Mouse (Mus musculus) left cerebral cortex, adult 18-20 months (tissue): Measurements from ENCODE around the gene Ccdc88b. TPM values are rescaled to one million over a fixed set of nuclear protein-coding genes. Genes with fewer than 3 reads are reported as not detected.
"Not testable (repeated sequence)": the region's sequence is repeated elsewhere in the genome, so short reads cannot be mapped to it uniquely, and the experiment has no call there.

Experiments used
- DNase-seq, 2 experiments: peaks; one replicate each; pipeline ENCODE4 v3.0.0; 2021 to 2022; ENCODE audit warnings: low spot score in 2 of 2, mixed read lengths in 1 of 2
- long read RNA-seq, 2 experiments: library from polyadenylated mRNA; stranded (forward); transcript quantifications; one replicate each; pipeline ENCODE4 v2.0.0; 2021
- total RNA-seq, 2 experiments: library from RNA; stranded (reverse); gene quantifications; 2 replicates each; pipeline ENCODE4 v1.2.3; 2021

Ccdc88b gene
- 1 to 10 TPM; 3.4 to 3.5 TPM for total RNA-seq
- long read RNA-seq, experiment 1, partial matches to known transcripts: 5 of 6 reads
- long read RNA-seq, experiment 1, other reads (novel, unspliced or antisense): 1 of 6 reads
- long read RNA-seq, experiment 2, partial matches to known transcripts: 4 of 4 reads
- long read RNA-seq, experiment 2, other reads (novel, unspliced or antisense): 0 of 4 reads

DNA sequence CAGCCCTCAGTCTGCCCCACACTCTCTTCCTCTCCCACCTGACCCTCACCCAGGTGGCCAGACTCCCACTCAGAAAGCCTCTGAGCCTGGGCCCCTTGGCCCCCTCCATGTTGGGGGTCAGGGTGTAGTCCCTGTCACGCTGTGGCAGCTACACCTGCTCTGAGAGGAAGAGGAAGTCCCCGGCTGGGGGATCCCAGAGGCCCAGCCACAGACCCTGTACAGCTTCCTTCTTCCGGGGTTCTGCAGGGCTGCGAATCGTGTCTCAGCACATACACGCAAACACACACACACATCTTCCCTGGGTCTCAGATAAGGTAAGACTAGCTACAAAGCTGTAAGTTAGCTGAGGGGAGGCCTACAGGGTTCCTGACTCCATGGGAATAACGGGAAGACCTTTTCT is at the start of gene Ccdc88b:
Ccdc88b (minus strand) TSS at position 181 of the 400 bp plus-strand sequence.
- no peak for DNase-seq

- no peak for DNase-seq
Observed at GRCm38 (mm10) chr19:6907094-6907493, 49.1 kb upstream of the Ccdc88b start.

- DNase-seq: no peak
Observed at GRCm38 (mm10) chr19:6906199-6906598, 48.2 kb upstream of the Ccdc88b start.

DNA sequence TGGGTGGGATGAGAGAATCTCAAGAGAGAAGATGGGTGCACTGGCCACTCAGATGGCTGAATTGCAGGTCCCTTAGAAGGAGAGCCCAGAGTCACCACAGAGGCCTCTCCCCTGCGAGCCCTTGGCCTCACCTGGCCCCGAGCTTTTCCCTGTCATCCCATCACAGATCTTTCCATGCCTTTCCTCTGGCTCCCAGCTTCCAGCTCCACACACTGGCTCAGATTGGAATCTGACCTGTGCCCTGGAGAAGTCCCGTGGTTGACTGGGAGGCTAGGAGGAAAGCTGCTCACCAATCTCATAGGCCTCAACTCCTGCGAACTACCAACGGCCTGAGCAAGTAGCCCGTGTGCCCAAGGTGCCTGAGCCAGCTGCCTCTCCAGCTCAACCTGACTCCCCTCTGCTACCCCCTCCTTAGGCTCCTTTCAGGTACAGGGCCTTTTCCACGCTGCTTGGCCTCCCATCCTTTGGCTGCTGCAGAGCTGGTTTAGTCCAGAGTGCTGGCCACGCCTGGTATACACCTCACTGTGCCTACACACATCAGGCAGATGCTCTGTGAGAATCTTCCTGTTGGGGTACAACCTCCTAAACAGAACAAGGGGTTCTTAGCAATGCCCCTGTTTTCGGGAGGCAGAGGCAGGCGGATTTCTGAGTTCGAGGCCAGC is 47.6 kb upstream of the Ccdc88b start:
- DNase-seq: no peak

GRCm38 (mm10) chr19:6904846-6905245 is 46.8 kb upstream of the Ccdc88b start:
- no peak for DNase-seq

- no peak for DNase-seq
Observed at GRCm38 (mm10) chr19:6903031-6903430, 45.0 kb upstream of the Ccdc88b start.

GRCm38 (mm10) chr19:6899641-6900040 is 41.6 kb upstream of the Ccdc88b start:
- no peak for DNase-seq

DNA sequence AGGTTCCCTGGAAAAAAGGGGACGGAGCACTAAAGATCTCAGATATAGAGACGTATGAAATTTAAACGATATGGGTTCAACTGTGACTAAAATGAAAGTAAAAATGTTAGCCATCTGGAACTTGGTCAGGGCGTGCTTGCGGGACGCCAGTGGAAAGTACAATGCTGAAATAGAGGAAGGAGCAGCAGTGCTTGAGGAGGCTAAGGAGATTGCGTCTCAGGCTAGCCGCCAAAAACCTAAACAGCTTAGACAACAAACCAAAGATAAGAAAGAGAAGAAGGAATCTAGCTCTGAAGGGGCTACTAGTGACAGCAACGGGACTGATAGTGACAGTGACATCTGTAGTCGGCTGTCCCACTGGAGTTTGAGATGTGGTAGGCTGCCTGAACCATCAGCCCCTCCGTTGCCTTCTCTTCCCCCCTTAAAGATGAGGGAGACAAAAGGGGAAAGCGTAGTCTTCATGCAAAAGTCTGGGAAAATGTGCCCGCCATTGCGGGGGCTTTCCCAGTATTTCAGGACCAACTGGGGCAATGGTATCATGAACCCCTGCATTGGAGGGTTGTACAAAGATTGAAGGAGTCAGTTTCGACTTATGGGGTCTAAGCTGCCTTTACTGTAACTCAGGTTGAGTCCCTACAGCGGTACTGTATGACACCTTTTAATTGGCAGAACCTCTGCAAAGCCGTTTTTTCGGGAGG is 37.7 kb upstream of the Ccdc88b start:
- DNase-seq: not testable (repeated sequence)

- no peak for DNase-seq
Observed at GRCm38 (mm10) chr19:6893731-6894451, 35.9 kb upstream of the Ccdc88b start.

- DNase-seq: no peak
Observed at GRCm38 (mm10) chr19:6892512-6892911, 34.5 kb upstream of the Ccdc88b start.

- DNase-seq: no peak
Observed at GRCm38 (mm10) chr19:6877965-6878364, 20.0 kb upstream of the Ccdc88b start.

GRCm38 (mm10) chr19:6876799-6877198 is 18.8 kb upstream of the Ccdc88b start:
- no peak for DNase-seq

DNA sequence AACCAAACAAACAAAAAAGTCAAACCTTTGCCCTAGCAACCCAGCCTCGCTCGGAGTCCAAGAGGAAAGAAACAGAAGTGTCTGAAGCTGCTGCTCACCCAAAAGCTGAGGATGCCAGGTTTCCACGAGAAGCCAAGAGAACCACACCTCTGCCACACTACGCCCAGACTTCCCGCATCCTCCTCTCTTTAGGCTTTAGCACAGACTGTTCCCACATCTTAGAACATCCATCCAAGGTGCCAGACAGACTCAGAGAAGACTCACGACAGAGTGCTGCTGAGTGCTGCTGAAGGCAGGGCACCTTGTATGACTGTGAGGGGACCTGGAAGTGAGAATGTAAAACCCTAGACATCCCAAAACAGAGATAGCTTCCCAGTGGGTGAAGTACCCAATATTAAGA is 17.8 kb upstream of the Ccdc88b start:
- no peak for DNase-seq

GRCm38 (mm10) chr19:6874257-6874656 is 16.2 kb upstream of the Ccdc88b start:
- no peak for DNase-seq

DNA sequence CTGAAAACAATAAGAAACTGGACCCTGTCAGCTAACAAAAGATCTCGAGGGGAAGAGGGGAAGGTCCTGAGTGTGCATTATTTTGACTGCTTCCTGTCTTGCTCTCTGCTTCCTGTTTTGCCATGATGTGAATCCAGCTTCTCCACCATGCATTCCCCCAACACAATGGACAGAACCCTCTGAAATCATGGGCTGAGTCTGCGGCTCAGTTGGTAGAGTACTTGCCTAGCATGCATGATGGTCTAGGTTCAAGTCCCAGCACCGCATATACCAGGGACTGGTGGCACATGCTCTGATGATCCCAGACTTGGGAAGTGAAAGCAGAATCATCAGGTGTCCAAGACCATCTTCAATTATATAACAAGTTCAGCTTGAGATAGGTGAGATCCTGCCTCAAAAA is 14.7 kb upstream of the Ccdc88b start:
- DNase-seq: no peak

GRCm38 (mm10) chr19:6871574-6872271 is 13.7 kb upstream of the Ccdc88b start:
- no peak for DNase-seq

DNA sequence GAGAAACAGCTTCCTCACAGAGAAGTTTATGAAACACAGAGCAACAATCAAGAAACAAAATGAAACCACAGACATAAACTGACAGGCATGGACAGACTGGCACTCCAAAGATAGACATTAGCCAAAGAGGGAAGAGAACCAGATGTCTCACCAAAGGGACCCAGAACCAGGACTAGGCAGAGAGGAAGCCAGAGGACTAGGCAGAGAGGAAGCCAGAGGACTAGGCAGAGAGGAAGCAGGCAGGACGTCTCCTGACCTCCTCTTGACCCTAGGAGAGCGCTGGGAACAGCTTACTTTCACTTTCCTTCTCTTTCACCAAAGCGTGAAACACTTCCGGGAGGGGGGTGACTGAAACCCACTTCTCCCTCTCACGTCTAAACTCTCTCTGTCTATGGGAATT is 11.3 kb upstream of the Ccdc88b start:
- no peak for DNase-seq

- DNase-seq: no peak
Observed at GRCm38 (mm10) chr19:6861451-6861850, 3.4 kb upstream of the Ccdc88b start.

DNA sequence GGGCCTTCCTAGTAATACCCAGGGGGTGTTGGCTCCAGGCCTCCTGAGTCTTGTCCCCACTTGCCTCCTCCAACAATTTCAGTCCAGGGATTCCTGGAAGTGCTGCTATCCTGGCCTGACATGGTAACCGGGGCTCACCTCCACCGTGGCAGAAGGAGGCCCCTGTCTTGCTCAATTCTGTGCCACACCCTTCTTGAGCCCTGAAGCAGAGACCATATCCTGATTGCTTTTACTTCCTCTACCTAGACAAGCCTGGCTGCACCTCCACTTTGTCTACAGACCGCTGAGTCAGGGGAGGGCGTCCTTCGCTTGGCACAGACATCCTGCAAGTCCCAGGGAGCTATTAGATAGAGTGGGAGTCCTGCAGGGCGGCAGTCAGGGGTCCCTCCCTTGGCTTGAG is 2.7 kb upstream of the Ccdc88b start:
- no peak for DNase-seq

DNA sequence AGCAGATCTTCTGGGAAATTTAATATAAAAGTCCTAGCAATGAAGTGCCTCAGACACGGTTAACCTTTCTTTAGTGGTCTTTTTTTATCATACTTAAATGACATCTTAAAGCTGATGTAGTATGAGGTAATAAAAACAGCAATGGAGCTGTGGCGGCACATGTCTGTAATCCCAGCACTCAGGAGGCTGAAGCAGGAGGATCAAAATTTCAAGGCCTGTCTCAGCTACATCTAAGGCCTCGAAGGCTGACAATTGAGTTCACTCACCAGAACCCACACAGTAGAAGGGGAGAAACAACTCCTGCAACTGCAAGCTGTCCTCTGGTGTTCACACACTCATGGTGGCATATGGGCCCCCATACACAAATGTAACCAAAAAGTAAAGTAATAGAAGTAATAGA is 2.0 kb upstream of the Ccdc88b start:
- DNase-seq: no peak

GRCm38 (mm10) chr19:6859032-6859651 is 1.1 kb upstream of the Ccdc88b start:
- no peak for DNase-seq
